Mouse (Mus musculus) heart, embryonic 12.5 days (tissue): ENCODE results near the gene Cdk5rap2. TPM values are rescaled to one million over a fixed set of nuclear protein-coding genes. Genes with fewer than 3 reads are reported as not detected.
A peak's percentile ranks its signal among the peaks of the same experiment; 100 is the strongest.

Experiments
- ATAC-seq: fragments of 200-750 bp; cut with Nextera tagmentation; 2 replicates; pipeline ENCODE4 v1.8.0; 2017; ENCODE audit warnings: moderate TSS enrichment, moderate library complexity; ENCODE audit not compliant: insufficient number of reproducible peaks, low FRiP score
- H3K27ac ChIP-seq: fragments of 300-500 bp; sonication (generic); 2 replicates; pipeline ENCODE4 v1.5.1; 2016; ENCODE audit warnings: mild to moderate bottlenecking, moderate library complexity; ENCODE audit not compliant: poor library complexity, severe bottlenecking
- H3K27me3 ChIP-seq: fragments of 300-500 bp; sonication (generic); replicated peaks from 2 replicates; pipeline ENCODE4 v1.6.1; 2016; ENCODE audit warnings: mild to moderate bottlenecking, moderate library complexity
- H3K36me3 ChIP-seq: fragments of 300-500 bp; sonication (generic); 2 replicates; pipeline ENCODE4 v1.6.1; 2016; ENCODE audit warnings: mild to moderate bottlenecking, moderate library complexity
- H3K4me1 ChIP-seq: fragments of 300-500 bp; sonication (generic); replicated peaks from 2 replicates; pipeline ENCODE4 v1.6.1; 2016; ENCODE audit warnings: mild to moderate bottlenecking
- H3K4me2 ChIP-seq: fragments of 300-500 bp; sonication (generic); 2 replicates; pipeline ENCODE4 v1.6.1; 2016; ENCODE audit warnings: mild to moderate bottlenecking, moderate library complexity
- H3K4me3 ChIP-seq: fragments of 300-500 bp; sonication (generic); 2 replicates; pipeline ENCODE4 v1.5.1; 2016; ENCODE audit warnings: mild to moderate bottlenecking
- H3K9ac ChIP-seq: fragments of 300-500 bp; sonication (generic); 2 replicates; pipeline ENCODE4 v1.6.1; 2016; ENCODE audit warnings: mild to moderate bottlenecking, moderate library complexity
- H3K9me3 ChIP-seq: fragments of 300-500 bp; sonication (generic); replicated peaks from 2 replicates; pipeline ENCODE4 v1.6.1; 2016; ENCODE audit warnings: mild to moderate bottlenecking, moderate library complexity
- WGBS: fragments of 180-500 bp; shearing (Covaris S2); methylation state at CpG from one replicate; pipeline ENCODE4 v1.1.7; 2016; 5-methylcytosine and 5-hydroxymethylcytosine counted together
- polyA plus RNA-seq: library from polyadenylated mRNA; unstranded; fragments of >200 nt; fragmentation: Nextera tagmentation; extraction: Ambion mirVana; gene quantifications from 2 replicates; pipeline ENCODE4 v1.2.1, GENCODE M21; 2016

The Cdk5rap2 gene
- polyA plus RNA-seq, 1 experiment from 2014 or later, result 16.3 TPM

GRCm38 (mm10) chr4:70353656-70354055 lies 56.6 kb downstream of the Cdk5rap2 start:
- Histone ChIP-seq H3K27me3 (no peaks in the 10 kb centered on the region), H3K9me3 (no peaks in the 10 kb centered on the region), H3K4me2 (no peak overlapping the region), H3K36me3 (peaks cover 58% of the 10 kb centered on the region), H3K4me3 (no peak overlapping the region), H3K27ac (no peak overlapping the region), H3K4me1 (no peaks in the 10 kb centered on the region), H3K9ac (no peak overlapping the region)
- ATAC-seq, result no peak
- WGBS, result 79% methylated on average over 3 of the region's 3 CpGs

GRCm38 (mm10) chr4:70335444-70336144 lies 74.6 kb downstream of the Cdk5rap2 start:
- peaks cover 21% of the 10 kb centered on the region for H3K36me3 ChIP-seq
- H3K9me3 ChIP-seq, result no peaks in the 10 kb centered on the region
- H3K4me1 ChIP-seq, result 0 out of 2 replicates have a peak, but pooled peaks cover 8% of the 10 kb centered on the region
- H3K27ac ChIP-seq, result no peak overlapping the region
- no peak for ATAC-seq
- 84% methylated on average over 11 of the region's 11 CpGs for WGBS
- H3K4me3 ChIP-seq, result no peak overlapping the region
- H3K9ac ChIP-seq, result no peak overlapping the region
- no peak overlapping the region for H3K4me2 ChIP-seq
- no peaks in the 10 kb centered on the region for H3K27me3 ChIP-seq

- no peak overlapping the region for H3K27ac ChIP-seq
- ATAC-seq, result peak; percentile 15; the same call in 1 of the 2 replicates
- H3K4me2 ChIP-seq, result no peak overlapping the region
- no peak overlapping the region for H3K4me3 ChIP-seq
- 61% methylated on average over 4 of the region's 4 CpGs for WGBS
- 0 out of 2 replicates have a peak, but pooled peaks cover 8% of the 10 kb centered on the region for H3K4me1 ChIP-seq
- peaks cover 21% of the 10 kb centered on the region for H3K36me3 ChIP-seq
- H3K9ac ChIP-seq, result no peak overlapping the region
- H3K27me3 ChIP-seq, result no peaks in the 10 kb centered on the region
- H3K9me3 ChIP-seq, result no peaks in the 10 kb centered on the region
Measured at GRCm38 (mm10) chr4:70334995-70335394, 75.2 kb downstream of the Cdk5rap2 start.

GRCm38 (mm10) chr4:70332981-70333380 lies 77.3 kb downstream of the Cdk5rap2 start:
- Histone ChIP-seq H3K36me3 (peaks cover 16% of the 10 kb centered on the region), H3K9ac (no peak overlapping the region), H3K4me2 (no peak overlapping the region), H3K4me3 (no peak overlapping the region), H3K4me1 (0 out of 2 replicates have a peak, but pooled peaks cover 8% of the 10 kb centered on the region), H3K27me3 (no peaks in the 10 kb centered on the region), H3K27ac (no peak overlapping the region), H3K9me3 (no peaks in the 10 kb centered on the region)
- 87% methylated on average over 6 of the region's 6 CpGs for WGBS
- no peak for ATAC-seq

GRCm38 (mm10) chr4:70332576-70332975 lies 77.7 kb downstream of the Cdk5rap2 start:
- Histone ChIP-seq H3K27me3 (no peaks in the 10 kb centered on the region), H3K4me3 (no peak overlapping the region), H3K4me2 (no peak overlapping the region), H3K27ac (no peak overlapping the region), H3K9me3 (no peaks in the 10 kb centered on the region), H3K4me1 (0 out of 2 replicates have a peak, but pooled peaks cover 8% of the 10 kb centered on the region), H3K9ac (no peak overlapping the region), H3K36me3 (peaks cover 13% of the 10 kb centered on the region; the same call in 1 of the 2 replicates)
- ATAC-seq, result no peak
- 85% methylated on average over 7 of the region's 7 CpGs for WGBS

- Histone ChIP-seq H3K4me3 (no peak overlapping the region), H3K9me3 (no peaks in the 10 kb centered on the region), H3K4me1 (0 out of 2 replicates have a peak, but pooled peaks cover 8% of the 10 kb centered on the region), H3K27ac (no peak overlapping the region), H3K36me3 (peaks cover 7% of the 10 kb centered on the region; the same call in 1 of the 2 replicates), H3K27me3 (no peaks in the 10 kb centered on the region), H3K4me2 (no peak overlapping the region), H3K9ac (no peak overlapping the region)
- 87% methylated on average over 6 of the region's 6 CpGs for WGBS
- ATAC-seq, result no peak
Measured at GRCm38 (mm10) chr4:70331181-70331580, 79.1 kb downstream of the Cdk5rap2 start.

GRCm38 (mm10) chr4:70328033-70328432 lies 82.2 kb downstream of the Cdk5rap2 start:
- no peak overlapping the region for H3K27ac ChIP-seq
- no peaks in the 10 kb centered on the region for H3K9me3 ChIP-seq
- no peak for ATAC-seq
- H3K36me3 ChIP-seq, result peaks cover 9% of the 10 kb centered on the region; the same call in 1 of the 2 replicates
- H3K4me1 ChIP-seq, result no peaks in the 10 kb centered on the region
- no peaks in the 10 kb centered on the region for H3K27me3 ChIP-seq
- no peak overlapping the region for H3K9ac ChIP-seq
- H3K4me3 ChIP-seq, result no peak overlapping the region
- H3K4me2 ChIP-seq, result no peak overlapping the region
- 92% methylated on average over 9 of the region's 9 CpGs for WGBS

- Histone ChIP-seq H3K4me1 (no peaks in the 10 kb centered on the region), H3K9ac (no peak overlapping the region), H3K36me3 (peaks cover 9% of the 10 kb centered on the region; the same call in 1 of the 2 replicates), H3K4me3 (no peak overlapping the region), H3K27ac (no peak overlapping the region), H3K27me3 (no peaks in the 10 kb centered on the region), H3K9me3 (no peaks in the 10 kb centered on the region), H3K4me2 (no peak overlapping the region)
- 68% methylated on average over 1 of the region's 1 CpGs for WGBS
- ATAC-seq, result no peak
Measured at GRCm38 (mm10) chr4:70327436-70327835, 82.8 kb downstream of the Cdk5rap2 start.

GRCm38 (mm10) chr4:70321586-70321985 lies 88.7 kb downstream of the Cdk5rap2 start:
- H3K4me1 ChIP-seq, result no peaks in the 10 kb centered on the region
- no peak overlapping the region for H3K4me3 ChIP-seq
- 75% methylated on average over 1 of the region's 1 CpGs for WGBS
- no peak overlapping the region for H3K9ac ChIP-seq
- no peak overlapping the region for H3K4me2 ChIP-seq
- H3K9me3 ChIP-seq, result no peaks in the 10 kb centered on the region
- H3K36me3 ChIP-seq, result peaks cover 12% of the 10 kb centered on the region
- no peaks in the 10 kb centered on the region for H3K27me3 ChIP-seq
- H3K27ac ChIP-seq, result no peak overlapping the region
- no peak for ATAC-seq

GRCm38 (mm10) chr4:70312170-70312569 lies 98.1 kb downstream of the Cdk5rap2 start:
- no peaks in the 10 kb centered on the region for H3K27me3 ChIP-seq
- ATAC-seq, result no peak
- H3K4me2 ChIP-seq, result no peak overlapping the region
- H3K9ac ChIP-seq, result no peak overlapping the region
- H3K36me3 ChIP-seq, result peaks cover 24% of the 10 kb centered on the region
- whole genome bisulfite sequencing, result 85% methylated on average over 4 of the region's 4 CpGs
- H3K9me3 ChIP-seq, result no peaks in the 10 kb centered on the region
- H3K27ac ChIP-seq, result no peak overlapping the region
- no peak overlapping the region for H3K4me3 ChIP-seq
- H3K4me1 ChIP-seq, result peaks cover 5% of the 10 kb centered on the region; the same call in 1 of the 2 replicates

GRCm38 (mm10) chr4:70311530-70311929 lies 98.7 kb downstream of the Cdk5rap2 start:
- Histone ChIP-seq H3K9me3 (no peaks in the 10 kb centered on the region), H3K36me3 (peaks cover 18% of the 10 kb centered on the region), H3K4me2 (no peak overlapping the region), H3K4me1 (peaks cover 5% of the 10 kb centered on the region; the same call in 1 of the 2 replicates), H3K27me3 (no peaks in the 10 kb centered on the region), H3K9ac (no peak overlapping the region), H3K27ac (no peak overlapping the region), H3K4me3 (no peak overlapping the region)
- WGBS, result 84% methylated on average over 5 of the region's 5 CpGs
- no peak for ATAC-seq
